Mouse (Mus musculus): Measurements from ENCODE around the gene Zmat5.

GRCm38 (mm10) chr11:4715596-4715995 is 11.1 kb downstream of the Zmat5 start:
- no peak for TF ChIP-seq POLR2A (IDR thresholded peaks at IDR 0.05; ENCODE audit: insufficient read depth, low read depth, low read length)
- TF ChIP-seq CTCF (IDR thresholded peaks at IDR 0.05), result no peak
- no peak for TF ChIP-seq EP300 (IDR thresholded peaks at IDR 0.05; ENCODE audit: insufficient read depth, low read depth, low read length)
